Mouse (Mus musculus) stomach, postnatal 0 days (tissue): ENCODE results near the gene Mbnl1.

ENCODE experiments used
- CTCF ChIP-seq: IDR thresholded peaks from 2 replicates; pipeline ENCODE4 v1.5.1; 2016; ENCODE audit warnings: antibody characterized with exemption, low read depth, mild to moderate bottlenecking, moderate library complexity
- EP300 ChIP-seq: optimal IDR thresholded peaks from 2 replicates; pipeline ENCODE3; 2016; ENCODE audit warnings: antibody characterized with exemption

DNA sequence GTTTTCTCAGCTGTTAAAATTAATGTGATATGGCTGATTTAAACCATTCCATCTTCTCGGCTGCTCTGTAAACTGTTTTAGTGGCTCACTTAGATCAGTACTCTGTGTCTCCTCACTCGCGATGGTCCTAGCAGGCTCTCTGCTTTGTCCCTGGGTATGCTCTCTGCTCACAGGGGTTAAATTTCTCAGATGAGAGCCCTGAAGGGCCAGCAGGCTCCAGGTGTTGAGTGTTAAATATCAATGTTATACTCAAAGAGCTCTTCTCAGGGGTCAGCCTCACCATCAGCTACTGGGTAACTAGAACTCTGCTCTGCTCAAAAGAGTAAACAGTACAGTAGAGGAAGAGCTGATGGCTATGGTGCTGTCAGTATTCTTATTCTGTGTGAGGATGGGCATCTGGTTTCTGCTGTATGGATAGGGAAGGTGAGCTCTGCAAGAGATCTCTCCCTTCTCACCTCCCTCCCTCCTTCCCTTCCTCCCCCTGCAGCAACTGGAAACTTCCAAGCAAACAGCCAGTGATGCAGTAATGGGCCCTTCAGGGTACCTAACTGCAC lies 44.7 kb downstream of the Mbnl1 start:
- TF ChIP-seq CTCF (no peak), EP300 (no peak)
